Mouse (Mus musculus) brain, embryonic 14.5 days (tissue): Measurements from ENCODE around the gene Rsl24d1. TPM values are rescaled to one million over a fixed set of nuclear protein-coding genes. Genes with fewer than 3 reads are reported as not detected.
"Not testable (repeated sequence)": the region's sequence is repeated elsewhere in the genome, so short reads cannot be mapped to it uniquely, and the experiment has no call there.

ENCODE experiments used
- DNase-seq: peaks from one replicate; pipeline ENCODE4 v3.0.0-alpha.2; 2011; ENCODE audit warnings: low read depth
- CTCF ChIP-seq: fragments of 200-500 bp; IDR thresholded peaks from 2 replicates; pipeline ENCODE4 v1.5.1; 2012; ENCODE audit warnings: inconsistent platforms, mild to moderate bottlenecking, moderate library complexity, borderline replicate concordance; ENCODE audit not compliant: insufficient read depth, insufficient read length; ENCODE audit errors: extremely low read depth
- POLR2A ChIP-seq: fragments of 200-500 bp; IDR thresholded peaks from 2 replicates; pipeline ENCODE4 v1.6.1; 2012; ENCODE audit warnings: mild to moderate bottlenecking, inconsistent platforms, borderline replicate concordance; ENCODE audit not compliant: poor library complexity, insufficient read depth, insufficient read length, severe bottlenecking; ENCODE audit errors: extremely low read depth
- polyA plus RNA-seq: library from polyadenylated mRNA; depleted of rRNA; stranded (reverse); fragments of >200 nt; gene quantifications from 2 replicates; pipeline ENCODE4 v1.2.3, GENCODE M21; 2012; rRNA removed

Rsl24d1 gene
- 64.6 and 72.0 TPM in 2 replicates for polyA plus RNA-seq

DNA sequence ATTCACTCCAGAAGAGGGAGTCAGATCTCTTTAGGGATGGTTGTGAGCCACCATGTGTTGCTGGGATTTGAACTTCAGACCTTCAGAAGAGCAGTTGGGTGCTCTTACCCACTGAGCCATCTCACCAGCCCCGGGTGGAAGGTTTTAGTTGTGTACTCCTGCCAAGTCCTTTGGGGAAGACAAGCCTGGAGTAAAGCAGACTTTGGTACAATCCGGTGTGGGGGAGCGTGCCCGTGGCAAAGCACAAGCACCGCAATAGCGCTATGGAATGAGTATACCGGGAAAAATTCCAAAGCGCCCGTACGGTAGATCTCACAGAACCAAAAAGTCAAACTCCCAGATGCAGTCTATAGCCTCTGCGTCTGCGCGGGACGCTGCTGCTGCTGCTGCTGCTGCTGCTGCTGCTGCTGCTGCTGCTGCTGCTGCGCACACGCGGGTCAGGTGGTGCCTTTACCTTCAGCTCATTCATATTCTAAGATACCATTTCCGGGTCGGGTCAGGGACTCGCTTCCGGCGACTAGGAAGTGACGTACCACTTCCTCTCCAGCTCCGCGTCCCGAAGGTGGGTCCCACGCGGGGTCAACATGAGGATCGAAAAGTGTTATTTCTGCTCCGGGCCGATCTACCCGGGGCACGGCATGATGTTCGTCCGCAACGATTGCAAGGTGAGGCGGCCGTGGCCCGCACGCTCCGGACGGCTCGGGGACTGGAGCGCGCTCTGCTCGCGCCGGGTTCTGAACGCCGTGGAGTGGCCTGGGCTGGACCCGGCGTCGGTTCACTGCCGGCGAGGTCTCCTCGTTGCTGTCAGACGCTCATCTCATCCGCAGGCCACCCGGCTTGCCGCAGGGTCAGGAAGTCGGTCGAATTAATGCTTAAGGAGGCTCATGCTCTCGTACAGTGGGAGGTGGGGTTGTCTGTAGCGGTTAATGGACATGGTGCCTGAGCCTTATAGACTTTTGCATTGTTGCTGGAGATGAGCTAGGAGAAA lies at the start of gene Rsl24d1:
Gene Rsl24d1, plus strand, starts transcription at position 508 of the 988 bp plus-strand sequence.
- DNase-seq, result peak; percentile 98
- TF ChIP-seq CTCF (no peak), POLR2A (0 out of 2 replicates have a peak, but pooled peaks have one; percentile 24)

DNA sequence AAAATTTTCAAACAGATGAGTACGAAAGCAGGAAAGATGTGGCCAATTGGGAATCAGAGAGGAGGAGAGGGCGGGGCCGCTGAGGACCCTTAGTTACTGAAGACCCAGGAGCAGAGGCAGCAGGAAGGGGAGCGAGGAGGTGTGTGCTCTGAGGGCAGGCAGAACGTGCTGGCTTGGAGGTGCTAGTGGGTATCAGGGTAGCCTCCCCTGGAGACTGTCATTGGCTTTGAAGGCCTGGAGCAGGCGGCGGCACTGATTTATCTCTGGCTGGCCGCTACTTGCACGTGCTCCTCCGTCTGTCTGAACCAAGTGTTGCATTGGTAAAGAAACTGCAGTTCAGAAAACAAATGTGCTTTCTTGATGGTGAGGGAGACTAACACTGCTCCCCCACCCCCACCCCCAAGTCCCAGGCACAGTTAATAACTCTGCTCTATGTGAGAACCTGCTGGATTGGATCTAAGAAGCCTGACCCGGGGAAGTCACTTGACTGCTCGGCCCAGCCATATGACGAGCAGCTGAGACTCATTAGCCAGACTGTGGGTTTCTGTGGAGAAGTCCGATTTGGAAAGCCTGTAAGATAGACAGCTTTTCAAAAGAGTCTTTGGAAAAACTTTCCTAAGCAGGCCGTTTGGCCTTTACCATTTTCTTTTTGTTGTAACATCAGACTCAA lies 49.5 kb upstream of the Rsl24d1 start:
- TF ChIP-seq CTCF, result no peak
- no peak for TF ChIP-seq POLR2A
- DNase-seq, result peak; percentile 14

GRCm38 (mm10) chr9:73067086-73067485 lies 46.1 kb upstream of the Rsl24d1 start:
- peak; percentile 64 for DNase-seq
- TF ChIP-seq CTCF (no peak), POLR2A (no peak)

- DNase-seq, result peak; percentile 13
- TF ChIP-seq POLR2A (no peak), CTCF (no peak)
Measured at GRCm38 (mm10) chr9:73068230-73068679, 45.0 kb upstream of the Rsl24d1 start.

DNA sequence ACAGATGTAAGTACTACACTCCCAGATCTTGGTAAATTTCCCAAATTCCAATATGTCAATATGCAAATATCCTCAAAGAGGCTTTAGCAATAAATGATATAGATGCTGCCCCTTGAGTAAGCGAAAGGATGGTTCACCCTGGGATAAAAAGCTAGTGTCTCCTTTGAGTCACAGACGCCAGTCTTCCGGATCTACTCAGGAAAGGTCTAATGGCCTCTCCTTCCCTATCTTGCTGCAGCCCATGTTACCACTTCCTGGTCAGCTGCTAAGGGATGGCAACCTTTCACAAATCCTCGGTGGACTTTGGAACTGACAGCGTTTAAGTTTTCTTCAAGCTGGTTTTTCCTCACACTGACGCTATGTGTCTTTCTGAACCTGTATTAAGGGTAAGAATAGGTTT lies 44.5 kb upstream of the Rsl24d1 start:
- DNase-seq, result no peak
- no peak for TF ChIP-seq POLR2A
- TF ChIP-seq CTCF, result no peak

DNA sequence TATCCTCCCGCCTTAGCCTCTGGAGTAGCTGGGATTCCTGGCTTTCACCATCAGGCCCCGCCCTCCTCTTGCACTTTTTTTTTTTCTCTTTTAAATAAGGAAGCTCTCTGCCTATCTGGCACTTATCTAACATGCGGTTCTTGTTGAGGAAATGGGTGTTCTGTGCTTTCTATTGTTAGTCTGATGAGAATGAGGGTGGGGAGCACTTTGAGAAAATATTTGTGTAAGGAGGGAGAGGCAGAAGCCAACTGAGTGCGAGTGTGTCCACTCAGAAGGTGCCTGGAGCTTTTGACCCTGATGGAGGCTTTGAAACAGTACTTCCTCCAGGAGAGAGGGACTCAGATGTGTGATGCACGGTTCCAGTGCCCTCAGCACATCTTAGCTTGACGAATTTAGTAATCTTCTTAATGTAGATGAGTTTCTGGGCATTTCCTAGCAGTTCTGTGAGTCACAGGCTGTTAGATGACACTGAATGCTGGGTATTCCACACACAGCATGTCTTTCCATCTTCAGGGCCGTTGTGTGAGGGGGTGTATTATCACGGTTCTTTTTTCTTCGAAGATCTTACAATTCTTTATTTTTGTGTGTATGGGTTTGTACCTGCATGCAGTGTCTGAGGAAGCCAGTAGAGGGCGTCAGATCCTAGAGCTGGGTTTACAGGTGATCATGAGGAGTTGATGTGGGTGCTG lies 42.1 kb upstream of the Rsl24d1 start:
- TF ChIP-seq CTCF (0 out of 2 replicates have a peak, but pooled peaks have one; percentile 9), POLR2A (no peak)
- DNase-seq, result no peak

- DNase-seq, result no peak
- TF ChIP-seq POLR2A (no peak), CTCF (no peak)
Measured at GRCm38 (mm10) chr9:73072426-73072825, 40.8 kb upstream of the Rsl24d1 start.

GRCm38 (mm10) chr9:73073169-73073568 lies 40.1 kb upstream of the Rsl24d1 start:
- TF ChIP-seq POLR2A, result no peak
- no peak for DNase-seq

DNA sequence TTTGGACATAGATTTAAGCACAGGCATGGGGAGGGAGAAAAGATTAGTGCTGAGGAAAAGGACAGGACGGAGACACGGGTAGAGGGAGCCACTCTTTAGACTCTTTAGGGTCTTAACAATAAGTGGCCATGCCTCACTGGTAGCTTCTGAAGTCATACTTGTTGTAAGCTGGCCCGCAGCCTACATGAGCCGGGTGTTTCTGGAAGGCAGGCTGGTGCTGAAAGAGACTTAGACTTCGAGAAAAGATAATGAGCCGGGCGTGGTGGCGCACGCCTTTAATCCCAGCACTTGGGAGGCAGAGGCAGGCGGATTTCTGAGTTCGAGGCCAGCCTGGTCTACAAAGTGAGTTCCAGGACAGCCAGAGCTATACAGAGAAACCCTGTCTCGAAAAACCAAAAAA lies 33.9 kb upstream of the Rsl24d1 start:
- not testable (repeated sequence) for DNase-seq

DNA sequence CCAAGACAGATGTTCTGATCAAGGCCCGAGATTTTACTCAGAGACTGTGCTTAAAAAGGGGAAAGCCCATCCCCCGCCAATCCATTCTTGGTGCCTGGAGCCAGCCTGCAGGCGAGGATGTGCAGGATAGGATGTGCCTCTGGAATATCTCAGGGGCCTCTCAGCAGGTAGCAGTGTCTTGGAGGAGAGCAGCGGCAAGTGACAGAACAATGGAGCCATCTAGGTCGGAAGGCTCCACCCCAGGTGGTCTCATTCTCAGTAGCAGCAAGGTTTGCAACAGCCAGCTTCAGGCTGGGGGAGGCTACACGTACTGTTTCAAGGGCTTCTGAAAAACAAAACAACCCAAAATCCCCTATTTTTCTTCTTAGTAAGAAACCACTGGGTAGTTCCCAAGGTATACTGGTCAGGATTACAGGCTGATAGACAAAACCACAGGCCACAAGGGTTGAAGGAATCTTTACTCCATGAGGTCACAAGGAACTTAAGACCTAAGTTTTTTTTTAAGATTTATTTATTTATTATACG lies 33.4 kb upstream of the Rsl24d1 start:
- no peak for DNase-seq
- TF ChIP-seq POLR2A, result no peak
- no peak for TF ChIP-seq CTCF
